Mouse (Mus musculus): ENCODE measurements around the gene Cish.

GRCm38 (mm10) chr9:107303121-107303820 is 7.4 kb downstream of the Cish start:
- TF ChIP-seq MAX (IDR thresholded peaks at IDR 0.05) (no peak), CTCF (IDR thresholded peaks at IDR 0.05; ENCODE audit: control insufficient read depth, insufficient read depth, insufficient read length) (no peak), USF1 (IDR thresholded peaks at IDR 0.05; ENCODE audit: low read depth) (no peak), FOSL1 (IDR thresholded peaks at IDR 0.05; ENCODE audit: insufficient read depth, low read length, poor library complexity, severe bottlenecking) (no peak)
